In the genomic region with DNA sequence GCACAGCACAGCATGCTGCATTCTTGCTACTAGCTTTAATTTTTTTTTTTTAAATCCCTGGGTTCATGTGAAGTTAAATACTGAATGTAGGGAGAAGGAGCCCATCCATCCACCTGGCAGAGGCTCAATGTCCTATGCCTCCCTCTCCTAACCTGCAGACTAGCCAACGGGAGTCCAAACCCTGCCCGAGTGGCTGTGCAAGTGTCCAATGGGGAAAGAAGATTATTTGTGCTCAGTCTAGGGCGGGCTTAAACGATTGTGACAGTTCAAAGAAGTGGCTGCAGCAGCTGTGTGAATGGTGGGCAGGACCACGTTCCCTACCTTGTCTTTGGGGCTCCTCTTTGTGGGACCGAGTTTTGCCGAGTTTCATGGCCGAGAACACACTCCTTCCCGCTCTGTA, we compare ENCODE assay signal across 11 mouse cellular contexts. TPM values are rescaled to one million over a fixed set of nuclear protein-coding genes. Genes with fewer than 3 reads are reported as not detected.
DNase-seq lines count a peak whose midpoint lies in the region; ATAC-seq lines count a peak whose summit lies in the region.
"Had no signal": no experiment of that assay in that cellular context is flagged by ENCODE, and none has a peak within 500 bp of the region (broad histone marks: within the 10 kb centered on the region; RNA-seq: fewer than 3 reads in every experiment).

No protein-coding gene starts in this region.

- ATAC-seq in limb, embryonic 13.5 days (ENCODE audit: low FRiP score, low read depth), result no peak
- ATAC-seq in embryonic facial prominence, embryonic 12.5 days (ENCODE audit: insufficient number of reproducible peaks, insufficient read depth, low FRiP score, low TSS enrichment), result no peak
- ATAC-seq in midbrain, embryonic 12.5 days (ENCODE audit: low FRiP score, low read depth), result peak; percentile 73

- H3K4me3 ChIP-seq in limb, embryonic 13.5 days, result no peak overlapping the region
- H3K4me3 ChIP-seq in limb, embryonic 10.5 days, result no peak overlapping the region
- H3K4me3 ChIP-seq in embryonic facial prominence, embryonic 12.5 days, result no peak overlapping the region
- 0 out of 2 replicates have a peak overlapping the region, but pooled peaks have one; percentile 4 for H3K4me3 ChIP-seq in midbrain, embryonic 12.5 days

- intact Hi-C loops in left cerebral cortex, postnatal 4 days (cut with DNase I), result no loop called here

- peak overlapping the region; percentile 11; the same call in 1 of the 2 replicates for H3K4me2 ChIP-seq in limb, embryonic 13.5 days (replicated peaks)
- peak overlapping the region; percentile 23 for H3K4me2 ChIP-seq in embryonic facial prominence, embryonic 12.5 days (replicated peaks)
- peak overlapping the region; percentile 39 for H3K4me2 ChIP-seq in midbrain, embryonic 12.5 days (replicated peaks)

- 26% methylated on average over 9 of the region's 9 CpGs for WGBS in limb, embryonic 13.5 days
- 38% methylated on average over 9 of the region's 9 CpGs for WGBS in limb, embryonic 10.5 days
- 16% methylated on average over 9 of the region's 9 CpGs for WGBS in embryonic facial prominence, embryonic 12.5 days
- 2% methylated on average over 9 of the region's 9 CpGs for WGBS in midbrain, embryonic 12.5 days

- peak; percentile 51 for DNase-seq in adrenal gland, postnatal 14 days
- no peak for DNase-seq in adrenal gland, adult (ENCODE audit: inconsistent age in 2 of 2, low spot score in 1 of 2)
- no peak for DNase-seq in limb, embryonic 10.5 days (ENCODE audit: low spot score)
- no peak for DNase-seq in gastrocnemius, adult 18-20 months (ENCODE audit: low spot score)
- DNase-seq in left cerebral cortex, postnatal 4 days, result no peak
- DNase-seq: layer of hippocampus, postnatal 36 days had no signal

- no peaks in the 10 kb centered on the region for H3K27me3 ChIP-seq in limb, embryonic 13.5 days
- H3K27me3 ChIP-seq in limb, embryonic 10.5 days (ENCODE audit: low read depth, poor library complexity, severe bottlenecking), result no peaks in the 10 kb centered on the region
- H3K27me3 ChIP-seq in embryonic facial prominence, embryonic 12.5 days, result 0 out of 2 replicates have a peak, but pooled peaks cover 2% of the 10 kb centered on the region
- H3K27me3 ChIP-seq in midbrain, embryonic 12.5 days, result peaks cover 9% of the 10 kb centered on the region; the same call in 1 of the 2 replicates

- H3K36me3 ChIP-seq in limb, embryonic 13.5 days, result no peaks in the 10 kb centered on the region
- H3K36me3 ChIP-seq in limb, embryonic 10.5 days, result no peaks in the 10 kb centered on the region
- no peaks in the 10 kb centered on the region for H3K36me3 ChIP-seq in embryonic facial prominence, embryonic 12.5 days
- H3K36me3 ChIP-seq in midbrain, embryonic 12.5 days, result no peaks in the 10 kb centered on the region

- no peak overlapping the region for H3K9ac ChIP-seq in limb, embryonic 13.5 days
- no peak overlapping the region for H3K9ac ChIP-seq in embryonic facial prominence, embryonic 12.5 days
- no peak overlapping the region for H3K9ac ChIP-seq in midbrain, embryonic 12.5 days (replicated peaks)

- H3K27ac ChIP-seq in limb, embryonic 13.5 days, result no peak overlapping the region
- H3K27ac ChIP-seq in limb, embryonic 10.5 days, result no peak overlapping the region
- no peak overlapping the region for H3K27ac ChIP-seq in embryonic facial prominence, embryonic 12.5 days
- H3K27ac ChIP-seq in midbrain, embryonic 12.5 days (replicated peaks), result no peak overlapping the region

- H3K9me3 ChIP-seq in limb, embryonic 13.5 days, result no peaks in the 10 kb centered on the region
- H3K9me3 ChIP-seq in limb, embryonic 10.5 days (replicated peaks), result no peaks in the 10 kb centered on the region
- H3K9me3 ChIP-seq in embryonic facial prominence, embryonic 12.5 days, result no peaks in the 10 kb centered on the region
- H3K9me3 ChIP-seq in midbrain, embryonic 12.5 days, result no peaks in the 10 kb centered on the region

- peaks cover 10% of the 10 kb centered on the region for H3K4me1 ChIP-seq in limb, embryonic 13.5 days
- H3K4me1 ChIP-seq in limb, embryonic 10.5 days, result peaks cover 12% of the 10 kb centered on the region
- H3K4me1 ChIP-seq in embryonic facial prominence, embryonic 12.5 days, result peaks cover 7% of the 10 kb centered on the region; the same call in 1 of the 2 replicates
- peaks cover 15% of the 10 kb centered on the region for H3K4me1 ChIP-seq in midbrain, embryonic 12.5 days

RNA-seq across cellular contexts. Expression of a gene that starts 54.9 kb away (rescaled TPM):
- total RNA-seq in adrenal gland, postnatal 14 days (2021), result 0.07 and 0.08 TPM in 2 replicates
- polyA plus RNA-seq in limb, embryonic 13.5 days (2015; fragmentation: Nextera tagmentation; extraction: Ambion mirVana), result 0.45 and 0.60 TPM in 2 replicates
- 0.06 and 0.10 TPM in 2 replicates for polyA plus RNA-seq in limb, embryonic 10.5 days (2016; fragmentation: Nextera tagmentation; extraction: Ambion mirVana)
- 0.24 and 0.56 TPM in 2 replicates for polyA plus RNA-seq in embryonic facial prominence, embryonic 12.5 days (2016; fragmentation: Nextera tagmentation; extraction: Ambion mirVana)
- polyA plus RNA-seq in midbrain, embryonic 12.5 days (2016; fragmentation: Nextera tagmentation; extraction: Ambion mirVana), result 0.42 and 0.73 TPM in 2 replicates
- total RNA-seq in gastrocnemius, adult 18-20 months (2021), result under 1 TPM; 0.07 to 0.19 TPM
- total RNA-seq in left cerebral cortex, postnatal 4 days (2021), result 10 to 100 TPM in 1 of 2 experiments, 1 to 10 TPM in 1; 7.1 to 10.8 TPM

RNA-seq across cellular contexts. Expression of a gene that starts 59.0 kb away (rescaled TPM):
- total RNA-seq in adrenal gland, postnatal 14 days (2021), result not detected in 2 replicates
- polyA plus RNA-seq in limb, embryonic 13.5 days (2015; fragmentation: Nextera tagmentation; extraction: Ambion mirVana), result not detected in 2 replicates
- polyA plus RNA-seq in limb, embryonic 10.5 days (2016; fragmentation: Nextera tagmentation; extraction: Ambion mirVana), result not detected in 2 replicates
- polyA plus RNA-seq in embryonic facial prominence, embryonic 12.5 days (2016; fragmentation: Nextera tagmentation; extraction: Ambion mirVana), result not detected in 2 replicates
- not detected in 2 replicates for polyA plus RNA-seq in midbrain, embryonic 12.5 days (2016; fragmentation: Nextera tagmentation; extraction: Ambion mirVana)
- not detected for total RNA-seq in gastrocnemius, adult 18-20 months (2021)
- total RNA-seq in left cerebral cortex, postnatal 4 days (2021), result not detected
- total RNA-seq: layer of hippocampus, postnatal 36 days; megakaryocyte-erythroid progenitor cell, adult 5-6 weeks had no signal
- polyA plus RNA-seq: frontal cortex, adult 2 months had no signal
